Mouse (Mus musculus) kidney, adult 2 months (tissue): ENCODE data around the gene Rbm8a. TPM values are rescaled to one million over a fixed set of nuclear protein-coding genes. Genes with fewer than 3 reads are reported as not detected.

Experiments
- DNase-seq: peaks from one replicate; pipeline ENCODE4 v3.0.0; 2021
- H3K27ac ChIP-seq: fragments of 200-500 bp; 2 replicates; pipeline ENCODE4 v1.5.1; 2012; ENCODE audit warnings: low read depth, low read length, control low read depth, inconsistent platforms; ENCODE audit not compliant: insufficient read depth
- H3K27me3 ChIP-seq: fragments of 200-500 bp; replicated peaks from 2 replicates; pipeline ENCODE4 v1.6.1; 2012; ENCODE audit warnings: mild to moderate bottlenecking, moderate library complexity, low read length, inconsistent platforms; ENCODE audit not compliant: control insufficient read depth, insufficient read depth
- H3K36me3 ChIP-seq: fragments of 200-500 bp; 2 replicates; pipeline ENCODE4 v1.6.1; 2012; ENCODE audit warnings: mild to moderate bottlenecking, moderate library complexity, low read length, inconsistent platforms; ENCODE audit not compliant: control insufficient read depth, insufficient read depth
- H3K4me1 ChIP-seq: fragments of 200-500 bp; 2 replicates; pipeline ENCODE4 v1.6.1; 2011; ENCODE audit warnings: low read length; ENCODE audit not compliant: control insufficient read depth, insufficient read depth
- H3K4me3 ChIP-seq: fragments of 200-500 bp; 2 replicates; pipeline ENCODE4 v1.5.1; 2011; ENCODE audit warnings: mild to moderate bottlenecking, low read depth, low read length, control low read depth; ENCODE audit not compliant: insufficient read depth
- CTCF ChIP-seq: fragments of 200-500 bp; conservative IDR thresholded peaks from 2 replicates; pipeline ENCODE4 v1.5.1; 2011; ENCODE audit warnings: low read depth, mild to moderate bottlenecking, control low read depth, low read length, moderate library complexity, mixed read lengths; ENCODE audit not compliant: insufficient read depth, insufficient read length
- POLR2A ChIP-seq: fragments of 200-500 bp; IDR thresholded peaks from one replicate; pipeline ENCODE4 v1.6.1; 2011; ENCODE audit warnings: low read depth, low read length, control low read depth
- WGBS: fragments of 180-500 bp; shearing (Covaris S2); methylation state at CpG from one replicate; pipeline ENCODE4 v1.1.7; 2018; 5-methylcytosine and 5-hydroxymethylcytosine counted together
- polyA plus RNA-seq: library from polyadenylated mRNA; depleted of rRNA; stranded (reverse); fragments of >200 nt; gene quantifications from 2 replicates; pipeline ENCODE4 v1.2.3, GENCODE M21; 2012

Gene Rbm8a
- polyA plus RNA-seq, 1 experiment: 16.1 TPM

GRCm38 (mm10) chr3:96606618-96607017 lies 23.1 kb upstream of the Rbm8a start:
- H3K4me3 ChIP-seq: no peak overlapping the region
- H3K27me3 ChIP-seq: no peaks in the 10 kb centered on the region
- no peaks in the 10 kb centered on the region for H3K4me1 ChIP-seq
- no peak for TF ChIP-seq POLR2A
- no peak for TF ChIP-seq CTCF
- WGBS: 90% methylated on average over 4 of the region's 4 CpGs
- H3K36me3 ChIP-seq: no peaks in the 10 kb centered on the region
- DNase-seq: no peak
- H3K27ac ChIP-seq: no peak overlapping the region

GRCm38 (mm10) chr3:96617941-96618340 lies 11.8 kb upstream of the Rbm8a start:
- TF ChIP-seq CTCF: no peak
- TF ChIP-seq POLR2A: no peak
- 92% methylated on average over 3 of the region's 3 CpGs for WGBS

GRCm38 (mm10) chr3:96623201-96623600 lies 6.5 kb upstream of the Rbm8a start:
- Histone ChIP-seq H3K36me3 (no peaks in the 10 kb centered on the region; the same call in 1 of the 2 replicates), H3K4me3 (no peak overlapping the region), H3K27me3 (no peaks in the 10 kb centered on the region), H3K4me1 (no peaks in the 10 kb centered on the region), H3K27ac (no peak overlapping the region)
- WGBS: 93% methylated on average over 4 of the region's 4 CpGs
- DNase-seq: no peak
- no peak for TF ChIP-seq CTCF
- no peak for TF ChIP-seq POLR2A

More at GRCm38 (mm10) chr3:96617941-96618340, 11.8 kb upstream of the Rbm8a start:
- DNase-seq: no peak
- Histone ChIP-seq H3K27me3 (no peaks in the 10 kb centered on the region), H3K4me3 (no peak overlapping the region), H3K27ac (no peak overlapping the region), H3K36me3 (no peaks in the 10 kb centered on the region; the same call in 1 of the 2 replicates), H3K4me1 (no peaks in the 10 kb centered on the region)

- Histone ChIP-seq H3K27ac (no peak overlapping the region), H3K27me3 (no peaks in the 10 kb centered on the region; the same call in 1 of the 2 replicates), H3K4me3 (no peak overlapping the region), H3K36me3 (no peaks in the 10 kb centered on the region), H3K4me1 (peaks cover 13% of the 10 kb centered on the region)
- no peak for TF ChIP-seq POLR2A
- TF ChIP-seq CTCF: no peak
- no peak for DNase-seq
Measured at GRCm38 (mm10) chr3:96632058-96632457, 2.3 kb downstream of the Rbm8a start.

GRCm38 (mm10) chr3:96634015-96634414 lies 4.3 kb downstream of the Rbm8a start:
- Histone ChIP-seq H3K27me3 (no peaks in the 10 kb centered on the region; the same call in 1 of the 2 replicates), H3K27ac (no peak overlapping the region), H3K4me1 (peaks cover 13% of the 10 kb centered on the region), H3K36me3 (no peaks in the 10 kb centered on the region), H3K4me3 (no peak overlapping the region)
- TF ChIP-seq POLR2A (no peak), CTCF (no peak)
- 88% methylated on average over 1 of the region's 1 CpGs for WGBS
- no peak for DNase-seq

GRCm38 (mm10) chr3:96634928-96635879 lies 5.5 kb downstream of the Rbm8a start, which contains the start of the genes Pex11b and Gm42957:
Pex11b (plus strand) TSS chr3:96635376.
Gm42957 (plus strand) TSS chr3:96635474.
- Histone ChIP-seq H3K27ac (peak within 1 kb of the TSS; percentile 48), H3K4me3 (peak within 1 kb of the TSS; percentile 75), H3K4me1 (peaks cover 13% of the 10 kb centered on the region), H3K27me3 (no peaks in the 10 kb centered on the region; the same call in 1 of the 2 replicates), H3K36me3 (no peaks in the 10 kb centered on the region)
- TF ChIP-seq POLR2A: no peak
- TF ChIP-seq CTCF: 0 out of 2 replicates have a peak, but pooled peaks have one; percentile 14
- 2% methylated on average over 60 of the region's 60 CpGs for WGBS
- DNase-seq: peak; percentile 95

- Histone ChIP-seq H3K27me3 (no peaks in the 10 kb centered on the region; the same call in 1 of the 2 replicates), H3K4me3 (peak overlapping the region; percentile 75), H3K4me1 (peaks cover 13% of the 10 kb centered on the region), H3K27ac (peak overlapping the region; percentile 48; the same call in 1 of the 2 replicates), H3K36me3 (no peaks in the 10 kb centered on the region)
- 6% methylated on average over 15 of the region's 15 CpGs for WGBS
- no peak for TF ChIP-seq POLR2A
- no peak for TF ChIP-seq CTCF
- DNase-seq: no peak
Measured at GRCm38 (mm10) chr3:96635906-96636305, 6.2 kb downstream of the Rbm8a start.
